Mouse (Mus musculus): Measurements from ENCODE around the gene Kat2a. TPM values are rescaled to one million over a fixed set of nuclear protein-coding genes. Genes with fewer than 3 reads are reported as not detected.

Gene Kat2a
- polyA plus RNA-seq, 1 experiment, result 29.9 TPM

DNA sequence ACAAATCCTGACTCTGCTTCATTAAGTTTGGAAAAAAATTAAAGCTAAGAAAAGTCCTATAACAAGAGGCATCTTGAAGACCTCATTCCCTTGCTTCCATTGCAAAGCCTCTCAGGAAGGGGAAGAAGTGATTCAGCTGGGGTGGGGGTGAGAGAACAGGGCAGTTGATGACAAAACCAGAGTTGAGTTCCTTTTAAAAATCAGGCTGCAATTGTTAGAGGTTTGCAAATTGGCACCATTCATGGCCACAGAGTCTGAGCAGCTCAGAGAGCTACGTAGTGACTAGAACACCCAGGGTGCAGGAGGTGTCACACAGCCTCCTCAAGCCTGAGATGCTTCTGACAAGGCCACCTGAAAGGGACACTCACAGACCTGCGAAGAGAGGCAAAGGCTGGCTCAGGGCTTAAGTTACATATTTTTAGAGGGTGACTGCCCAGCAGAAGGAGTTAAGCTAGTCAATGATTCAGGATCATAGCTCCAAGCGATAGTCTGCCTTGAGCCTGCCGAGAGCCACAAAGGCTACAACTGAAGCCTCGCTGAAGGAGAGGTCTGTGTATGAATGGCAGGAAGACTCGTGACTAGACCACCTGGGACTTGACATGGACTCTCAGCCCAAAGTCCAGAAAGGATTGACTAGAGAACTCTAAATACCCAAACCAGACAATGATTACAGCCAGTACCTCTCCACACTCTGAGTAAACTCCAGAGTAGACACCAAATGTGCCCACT, 18.4 kb upstream of the Kat2a start:
- no peak overlapping the region for H3K4me2 ChIP-seq (ENCODE audit: low read depth)
- peaks cover 88% of the 10 kb centered on the region for H3K79me2 ChIP-seq (ENCODE audit: control insufficient read depth, insufficient read depth)
- no peaks in the 10 kb centered on the region for H3K27me3 ChIP-seq (ENCODE audit: control insufficient read depth, insufficient read depth, insufficient read length)
- H3K36me3 ChIP-seq (ENCODE audit: control insufficient read depth, insufficient read depth), result peaks cover 14% of the 10 kb centered on the region
- no peak overlapping the region for H3K4me3 ChIP-seq
- no peak overlapping the region for H3ac ChIP-seq (ENCODE audit: control insufficient read depth, insufficient read length)
- no peak for TF ChIP-seq REST (IDR thresholded peaks at IDR 0.05; ENCODE audit: insufficient read depth, insufficient read length)
- no peak for TF ChIP-seq MYOG (IDR thresholded peaks at IDR 0.05; ENCODE audit: control insufficient read depth in 1 of 3, insufficient read depth in 1 of 3, insufficient read length in 2 of 3, low read depth in 2 of 3)
- TF ChIP-seq USF1 (IDR thresholded peaks at IDR 0.05; ENCODE audit: low read depth), result no peak
- TF ChIP-seq TCF3 (IDR thresholded peaks at IDR 0.05; ENCODE audit: insufficient read length, low read depth), result no peak
- TF ChIP-seq SRF (IDR thresholded peaks at IDR 0.05; ENCODE audit: control insufficient read depth, insufficient read length, low read depth), result no peak
- TF ChIP-seq MAX (IDR thresholded peaks at IDR 0.05; ENCODE audit: low read depth), result no peak
- no peak for TF ChIP-seq TCF12 (IDR thresholded peaks at IDR 0.05; ENCODE audit: insufficient read depth, poor library complexity, severe bottlenecking)
- TF ChIP-seq POLR2AphosphoS2 (IDR thresholded peaks at IDR 0.05; ENCODE audit: insufficient read length, low read depth), result no peak
- no peak for TF ChIP-seq POLR2A (IDR thresholded peaks at IDR 0.05; ENCODE audit: insufficient read length, low read depth)
- TF ChIP-seq MYOD1 (IDR thresholded peaks at IDR 0.05; ENCODE audit: control insufficient read depth in 1 of 3, insufficient read length in 2 of 3, low read depth in 2 of 3), result no peak
- TF ChIP-seq E2F4 (IDR thresholded peaks at IDR 0.05; ENCODE audit: insufficient read depth), result no peak
- no peak for TF ChIP-seq CEBPB (IDR thresholded peaks at IDR 0.05; ENCODE audit: insufficient read depth, poor library complexity, severe bottlenecking)

DNA sequence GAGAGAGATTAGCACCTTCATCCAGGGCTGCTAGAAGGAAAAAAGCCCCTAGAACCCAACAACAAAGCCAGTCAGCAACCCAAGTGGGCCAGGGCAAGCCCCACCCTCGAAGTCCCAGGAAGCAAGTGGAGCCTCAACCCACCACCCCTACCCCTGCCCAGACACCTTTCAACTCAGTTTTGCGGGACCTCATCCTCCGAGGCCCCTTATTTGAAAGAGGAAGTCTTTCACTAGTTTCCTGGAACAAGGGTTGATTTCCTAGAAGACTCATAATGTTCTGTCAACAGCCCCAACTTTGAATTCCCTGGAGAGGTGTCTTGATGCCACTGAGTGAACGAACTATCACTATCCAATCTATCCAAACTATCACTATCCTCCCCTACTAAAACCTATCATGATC, 17.7 kb upstream of the Kat2a start:
- Histone ChIP-seq H3K36me3 (ENCODE audit: control insufficient read depth, insufficient read depth) (peaks cover 14% of the 10 kb centered on the region), H3K27me3 (ENCODE audit: control insufficient read depth, insufficient read depth, insufficient read length) (no peaks in the 10 kb centered on the region)
- TF ChIP-seq MAX (IDR thresholded peaks at IDR 0.05; ENCODE audit: low read depth), result no peak

DNA sequence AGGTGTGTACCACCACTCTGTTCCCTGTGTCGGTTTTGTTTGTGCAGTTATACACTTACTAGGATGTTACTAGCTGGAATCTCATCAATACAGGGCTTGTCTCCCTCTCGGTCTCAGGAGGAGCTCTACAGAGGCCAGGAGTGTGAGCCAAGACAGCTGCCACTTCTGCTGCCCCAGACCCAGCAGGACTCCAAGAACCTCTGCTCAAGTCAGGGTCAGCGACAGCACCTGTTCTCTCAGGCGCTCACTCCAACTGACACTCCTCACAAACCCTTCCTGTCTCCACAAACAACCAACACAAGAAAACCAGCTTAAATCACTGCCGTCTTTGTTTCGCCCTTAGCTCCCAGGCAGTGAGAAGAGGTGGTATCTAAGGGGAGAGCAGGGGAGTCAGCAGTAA, 16.3 kb upstream of the Kat2a start:
- TF ChIP-seq MYOD1 (IDR thresholded peaks at IDR 0.05; ENCODE audit: control insufficient read depth in 1 of 3, insufficient read length in 2 of 3, low read depth in 2 of 3), result peak in 2 of 3 experiments; percentile 71 to 84
- peak; percentile 17 for TF ChIP-seq TCF3 (IDR thresholded peaks at IDR 0.05; ENCODE audit: insufficient read length, low read depth)
- TF ChIP-seq USF1 (IDR thresholded peaks at IDR 0.05; ENCODE audit: low read depth), result no peak
- TF ChIP-seq MYOG (IDR thresholded peaks at IDR 0.05; ENCODE audit: control insufficient read depth in 1 of 3, insufficient read depth in 1 of 3, insufficient read length in 2 of 3, low read depth in 2 of 3), result peak in 2 of 3 experiments; percentile 53 to 89
- TF ChIP-seq E2F4 (IDR thresholded peaks at IDR 0.05; ENCODE audit: insufficient read depth), result no peak
- no peak for TF ChIP-seq POLR2A (IDR thresholded peaks at IDR 0.05; ENCODE audit: insufficient read length, low read depth)
- no peak for TF ChIP-seq CEBPB (IDR thresholded peaks at IDR 0.05; ENCODE audit: insufficient read depth, poor library complexity, severe bottlenecking)
- no peak for TF ChIP-seq POLR2AphosphoS2 (IDR thresholded peaks at IDR 0.05; ENCODE audit: insufficient read length, low read depth)
- TF ChIP-seq SRF (IDR thresholded peaks at IDR 0.05; ENCODE audit: control insufficient read depth, insufficient read length, low read depth), result no peak
- TF ChIP-seq REST (IDR thresholded peaks at IDR 0.05; ENCODE audit: insufficient read depth, insufficient read length), result no peak
- TF ChIP-seq MAX (IDR thresholded peaks at IDR 0.05; ENCODE audit: low read depth), result no peak
- peak; percentile 40 for TF ChIP-seq TCF12 (IDR thresholded peaks at IDR 0.05; ENCODE audit: insufficient read depth, poor library complexity, severe bottlenecking)
- Histone ChIP-seq H3K36me3 (ENCODE audit: control insufficient read depth, insufficient read depth) (peaks cover 14% of the 10 kb centered on the region), H3K4me3 (no peak overlapping the region), H3ac (ENCODE audit: control insufficient read depth, insufficient read length) (no peak overlapping the region), H3K79me2 (ENCODE audit: control insufficient read depth, insufficient read depth) (peaks cover 78% of the 10 kb centered on the region), H3K27me3 (ENCODE audit: control insufficient read depth, insufficient read depth, insufficient read length) (no peaks in the 10 kb centered on the region), H3K4me2 (ENCODE audit: low read depth) (no peak overlapping the region)

More for the DNA sequence above, 17.7 kb upstream of the Kat2a start:
- no peak overlapping the region for H3K4me3 ChIP-seq
- no peak overlapping the region for H3ac ChIP-seq (ENCODE audit: control insufficient read depth, insufficient read length)
- no peak overlapping the region for H3K4me2 ChIP-seq (ENCODE audit: low read depth)
- peaks cover 85% of the 10 kb centered on the region for H3K79me2 ChIP-seq (ENCODE audit: control insufficient read depth, insufficient read depth)

DNA sequence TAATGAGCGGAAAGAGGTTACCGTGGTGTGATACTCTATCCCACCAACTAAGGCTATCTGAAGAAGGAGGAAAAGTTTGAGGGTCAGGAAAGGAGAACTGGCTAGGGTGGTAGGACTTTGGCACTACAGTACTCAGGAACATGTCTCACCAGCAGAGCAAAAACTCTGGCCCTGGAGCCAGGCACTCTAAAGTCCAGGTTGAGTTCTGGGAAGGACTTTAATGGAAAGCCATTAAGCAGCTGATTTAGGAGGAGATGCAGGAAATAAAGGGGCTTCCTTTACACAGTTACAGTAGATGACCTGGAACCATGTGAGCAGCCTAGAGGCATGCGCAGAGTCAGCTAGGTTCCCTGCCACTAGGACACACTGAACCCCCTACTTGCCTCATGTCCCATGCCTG, 14.9 kb upstream of the Kat2a start:
- no peak overlapping the region for H3K4me2 ChIP-seq (ENCODE audit: low read depth)
- H3K36me3 ChIP-seq (ENCODE audit: control insufficient read depth, insufficient read depth), result peaks cover 6% of the 10 kb centered on the region
- TF ChIP-seq CEBPB (IDR thresholded peaks at IDR 0.05; ENCODE audit: insufficient read depth, poor library complexity, severe bottlenecking), result no peak
- no peak for TF ChIP-seq USF1 (IDR thresholded peaks at IDR 0.05; ENCODE audit: low read depth)
- TF ChIP-seq REST (IDR thresholded peaks at IDR 0.05; ENCODE audit: insufficient read depth, insufficient read length), result no peak
- TF ChIP-seq E2F4 (IDR thresholded peaks at IDR 0.05; ENCODE audit: insufficient read depth), result no peak
- no peak for TF ChIP-seq SRF (IDR thresholded peaks at IDR 0.05; ENCODE audit: control insufficient read depth, insufficient read length, low read depth)
- TF ChIP-seq POLR2AphosphoS2 (IDR thresholded peaks at IDR 0.05; ENCODE audit: insufficient read length, low read depth), result no peak
- H3ac ChIP-seq (ENCODE audit: control insufficient read depth, insufficient read length), result no peak overlapping the region
- peaks cover 78% of the 10 kb centered on the region for H3K79me2 ChIP-seq (ENCODE audit: control insufficient read depth, insufficient read depth)
- H3K4me3 ChIP-seq, result no peak overlapping the region
- H3K27me3 ChIP-seq (ENCODE audit: control insufficient read depth, insufficient read depth, insufficient read length), result no peaks in the 10 kb centered on the region

DNA sequence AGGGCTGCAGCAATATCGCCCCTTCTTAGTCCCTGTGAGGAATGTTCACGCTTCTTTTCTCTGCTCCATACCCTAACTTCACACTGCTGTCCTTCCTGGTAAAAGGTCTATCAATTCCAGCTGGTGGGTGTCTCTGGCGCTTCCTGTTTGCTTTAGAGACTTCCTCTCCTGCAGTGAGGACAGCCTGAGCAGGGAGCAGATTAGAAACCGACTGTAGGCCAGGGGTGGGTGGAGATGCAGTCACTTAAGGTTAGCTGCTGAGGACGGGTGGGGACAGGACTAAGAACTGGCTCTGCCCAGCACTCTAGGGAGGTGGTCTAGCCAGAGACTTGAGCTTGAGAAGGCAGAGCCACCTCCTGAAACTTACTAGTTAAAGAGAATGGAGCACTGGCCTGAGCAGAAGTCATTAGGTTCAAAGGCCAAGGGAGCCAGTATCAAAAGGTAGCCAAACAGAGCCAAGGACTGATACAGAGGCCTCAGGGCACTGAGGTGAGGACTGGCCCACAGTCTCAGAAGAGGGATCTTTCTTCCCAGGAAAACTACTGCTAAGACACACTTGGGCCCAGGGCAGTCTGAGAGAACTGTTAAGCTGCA, 12.8 kb upstream of the Kat2a start:
- Histone ChIP-seq H3K79me2 (ENCODE audit: control insufficient read depth, insufficient read depth) (peaks cover 79% of the 10 kb centered on the region), H3K27me3 (ENCODE audit: control insufficient read depth, insufficient read depth, insufficient read length) (no peaks in the 10 kb centered on the region), H3K4me2 (ENCODE audit: low read depth) (no peak overlapping the region), H3K4me3 (no peak overlapping the region), H3K36me3 (ENCODE audit: control insufficient read depth, insufficient read depth) (peaks cover 6% of the 10 kb centered on the region), H3ac (ENCODE audit: control insufficient read depth, insufficient read length) (no peak overlapping the region)
- no peak for TF ChIP-seq REST (IDR thresholded peaks at IDR 0.05; ENCODE audit: insufficient read depth, insufficient read length)

Measured in myocyte (in vitro differentiated cells).